Mouse (Mus musculus) liver, embryonic 13.5 days (tissue): ENCODE data around the gene Farp1. TPM values are rescaled to one million over a fixed set of nuclear protein-coding genes. Genes with fewer than 3 reads are reported as not detected.
"Not testable (repeated sequence)": the region's sequence is repeated elsewhere in the genome, so short reads cannot be mapped to it uniquely, and the experiment has no call there.

ENCODE experiments used
- ATAC-seq: fragments of 200-750 bp; cut with Nextera tagmentation; 2 replicates; pipeline ENCODE4 v1.8.0; 2017; ENCODE audit warnings: low read depth, mild to moderate bottlenecking, moderate number of reproducible peaks, moderate library complexity
- DNase-seq: peaks from one replicate; pipeline ENCODE4 v3.0.0; 2022
- H3K27ac ChIP-seq: fragments of 300-500 bp; sonication (generic); 2 replicates; pipeline ENCODE4 v1.5.1; 2015; ENCODE audit warnings: moderate library complexity, mild to moderate bottlenecking, inconsistent platforms
- H3K27me3 ChIP-seq: fragments of 300-500 bp; sonication (generic); 2 replicates; pipeline ENCODE4 v1.6.1; 2015; ENCODE audit warnings: mild to moderate bottlenecking, inconsistent platforms
- H3K36me3 ChIP-seq: fragments of 300-500 bp; sonication (generic); 2 replicates; pipeline ENCODE4 v1.6.1; 2015; ENCODE audit warnings: mild to moderate bottlenecking, inconsistent platforms
- H3K4me1 ChIP-seq: fragments of 300-500 bp; sonication (generic); replicated peaks from 2 replicates; pipeline ENCODE4 v1.6.1; 2015; ENCODE audit warnings: inconsistent platforms
- H3K4me2 ChIP-seq: fragments of 300-500 bp; sonication (generic); 2 replicates; pipeline ENCODE4 v1.6.1; 2015; ENCODE audit warnings: inconsistent platforms, mild to moderate bottlenecking, moderate library complexity
- H3K4me3 ChIP-seq: fragments of 300-500 bp; sonication (generic); replicated peaks from 2 replicates; pipeline ENCODE4 v1.5.1; 2015; ENCODE audit warnings: mild to moderate bottlenecking, inconsistent platforms
- H3K9ac ChIP-seq: fragments of 300-500 bp; sonication (generic); 2 replicates; pipeline ENCODE4 v1.6.1; 2015; ENCODE audit warnings: mild to moderate bottlenecking, inconsistent platforms
- H3K9me3 ChIP-seq: fragments of 300-500 bp; sonication (generic); replicated peaks from 2 replicates; pipeline ENCODE4 v1.6.1; 2016; ENCODE audit warnings: inconsistent platforms
- WGBS: fragments of 180-500 bp; shearing (Covaris S2); methylation state at CpG from one replicate; pipeline ENCODE4 v1.1.7; 2015; ENCODE audit not compliant: insufficient replicate concordance; 5-methylcytosine and 5-hydroxymethylcytosine counted together
- polyA plus RNA-seq: library from polyadenylated mRNA; unstranded; fragments of >200 nt; fragmentation: Nextera tagmentation; extraction: Ambion mirVana; gene quantifications from 2 replicates; pipeline ENCODE4 v1.2.1, GENCODE M21; 2015

Gene Farp1
- polyA plus RNA-seq, 1 experiment from 2014 or later, result 3.4 TPM

GRCm38 (mm10) chr14:121186402-121186894 lies 151.4 kb downstream of the Farp1 start:
- no peak overlapping the region for H3K4me3 ChIP-seq
- WGBS, result 47% methylated on average over 8 of the region's 8 CpGs

GRCm38 (mm10) chr14:121189840-121190239 lies 154.8 kb downstream of the Farp1 start:
- WGBS, result 68% methylated on average over 10 of the region's 10 CpGs
- H3K9me3 ChIP-seq, H3K4me2 ChIP-seq, H3K4me3 ChIP-seq, DNase-seq, H3K4me1 ChIP-seq, H3K36me3 ChIP-seq, H3K27me3 ChIP-seq, H3K9ac ChIP-seq, H3K27ac ChIP-seq: not testable (repeated sequence)
- 0 out of 2 replicates have a peak, but pooled peaks have one; percentile 13 for ATAC-seq

More at GRCm38 (mm10) chr14:121186402-121186894, 151.4 kb downstream of the Farp1 start:
- Histone ChIP-seq H3K36me3 (no peaks in the 10 kb centered on the region), H3K9ac (no peak overlapping the region), H3K27ac (no peak overlapping the region), H3K27me3 (no peaks in the 10 kb centered on the region), H3K9me3 (no peaks in the 10 kb centered on the region), H3K4me1 (peaks cover 15% of the 10 kb centered on the region), H3K4me2 (no peak overlapping the region)
- DNase-seq (no peak), ATAC-seq (no peak)

- Histone ChIP-seq H3K4me1 (peaks cover 8% of the 10 kb centered on the region; the same call in 1 of the 2 replicates), H3K9ac (no peak overlapping the region), H3K36me3 (no peaks in the 10 kb centered on the region), H3K4me2 (no peak overlapping the region), H3K27ac (no peak overlapping the region), H3K9me3 (no peaks in the 10 kb centered on the region), H3K27me3 (no peaks in the 10 kb centered on the region), H3K4me3 (no peak overlapping the region)
- peak; percentile 55; the same call in 1 of the 2 replicates for ATAC-seq
- DNase-seq, result no peak
- WGBS, result 75% methylated on average over 9 of the region's 9 CpGs
Observed at GRCm38 (mm10) chr14:121190386-121190785, 155.4 kb downstream of the Farp1 start.

GRCm38 (mm10) chr14:121191739-121192138 lies 156.7 kb downstream of the Farp1 start:
- 71% methylated on average over 13 of the region's 13 CpGs for WGBS
- no peak for DNase-seq

GRCm38 (mm10) chr14:121192394-121192793 lies 157.4 kb downstream of the Farp1 start:
- WGBS, result 59% methylated on average over 5 of the region's 5 CpGs
- no peak for ATAC-seq
- H3K27ac ChIP-seq, result no peak overlapping the region

More at GRCm38 (mm10) chr14:121191739-121192138, 156.7 kb downstream of the Farp1 start:
- Histone ChIP-seq H3K9ac (no peak overlapping the region), H3K36me3 (no peaks in the 10 kb centered on the region), H3K9me3 (no peaks in the 10 kb centered on the region), H3K27me3 (no peaks in the 10 kb centered on the region), H3K27ac (no peak overlapping the region; the same call in 1 of the 2 replicates), H3K4me3 (no peak overlapping the region), H3K4me1 (peaks cover 8% of the 10 kb centered on the region; the same call in 1 of the 2 replicates), H3K4me2 (no peak overlapping the region)
- no peak for ATAC-seq

GRCm38 (mm10) chr14:121193981-121194380 lies 159.0 kb downstream of the Farp1 start:
- H3K4me1 ChIP-seq, result peaks cover 8% of the 10 kb centered on the region; the same call in 1 of the 2 replicates

More at GRCm38 (mm10) chr14:121192394-121192793, 157.4 kb downstream of the Farp1 start:
- Histone ChIP-seq H3K4me3 (no peak overlapping the region), H3K4me2 (no peak overlapping the region), H3K9me3 (no peaks in the 10 kb centered on the region), H3K36me3 (no peaks in the 10 kb centered on the region), H3K4me1 (peaks cover 8% of the 10 kb centered on the region; the same call in 1 of the 2 replicates), H3K27me3 (no peaks in the 10 kb centered on the region), H3K9ac (no peak overlapping the region)
- DNase-seq, result no peak

GRCm38 (mm10) chr14:121198915-121199572 lies 164.0 kb downstream of the Farp1 start:
- Histone ChIP-seq H3K4me3 (no peak overlapping the region), H3K9ac (no peak overlapping the region), H3K4me2 (no peak overlapping the region), H3K9me3 (no peaks in the 10 kb centered on the region), H3K27me3 (no peaks in the 10 kb centered on the region), H3K4me1 (no peaks in the 10 kb centered on the region), H3K27ac (no peak overlapping the region), H3K36me3 (no peaks in the 10 kb centered on the region)
- no peak for ATAC-seq
- 50% methylated on average over 14 of the region's 14 CpGs for WGBS
- DNase-seq, result no peak

More at GRCm38 (mm10) chr14:121193981-121194380, 159.0 kb downstream of the Farp1 start:
- ATAC-seq, result no peak
- Histone ChIP-seq H3K9me3 (no peaks in the 10 kb centered on the region), H3K9ac (no peak overlapping the region), H3K27ac (no peak overlapping the region), H3K27me3 (no peaks in the 10 kb centered on the region), H3K4me3 (no peak overlapping the region), H3K4me2 (no peak overlapping the region), H3K36me3 (no peaks in the 10 kb centered on the region)
- 79% methylated on average over 2 of the region's 2 CpGs for WGBS
- DNase-seq, result no peak

- 0 out of 2 replicates have a peak, but pooled peaks have one; percentile 18 for ATAC-seq
- Histone ChIP-seq H3K36me3 (no peaks in the 10 kb centered on the region), H3K27me3 (no peaks in the 10 kb centered on the region), H3K27ac (no peak overlapping the region), H3K4me2 (no peak overlapping the region), H3K9me3 (no peaks in the 10 kb centered on the region), H3K4me1 (no peaks in the 10 kb centered on the region), H3K4me3 (no peak overlapping the region), H3K9ac (no peak overlapping the region)
- 64% methylated on average over 8 of the region's 8 CpGs for WGBS
- DNase-seq, result no peak
Observed at GRCm38 (mm10) chr14:121199789-121200188, 164.8 kb downstream of the Farp1 start.

- DNase-seq (no peak), ATAC-seq (no peak)
- WGBS, result 66% methylated on average over 8 of the region's 8 CpGs
- H3K9me3 ChIP-seq, result no peaks in the 10 kb centered on the region
- no peaks in the 10 kb centered on the region for H3K27me3 ChIP-seq
- no peak overlapping the region for H3K4me3 ChIP-seq
- no peak overlapping the region for H3K27ac ChIP-seq
- no peak overlapping the region for H3K9ac ChIP-seq
- H3K36me3 ChIP-seq, result no peaks in the 10 kb centered on the region
- no peak overlapping the region for H3K4me2 ChIP-seq
- no peaks in the 10 kb centered on the region for H3K4me1 ChIP-seq
Observed at GRCm38 (mm10) chr14:121200353-121200752, 165.4 kb downstream of the Farp1 start.

GRCm38 (mm10) chr14:121201178-121201577 lies 166.2 kb downstream of the Farp1 start:
- Histone ChIP-seq H3K36me3 (no peaks in the 10 kb centered on the region), H3K27ac (no peak overlapping the region), H3K9me3 (no peaks in the 10 kb centered on the region), H3K9ac (no peak overlapping the region), H3K4me1 (no peaks in the 10 kb centered on the region), H3K4me3 (no peak overlapping the region), H3K27me3 (no peaks in the 10 kb centered on the region), H3K4me2 (no peak overlapping the region)
- 62% methylated on average over 6 of the region's 6 CpGs for WGBS
- ATAC-seq (no peak), DNase-seq (no peak)

- 55% methylated on average over 3 of the region's 3 CpGs for WGBS
- no peak overlapping the region for H3K4me2 ChIP-seq
- no peak overlapping the region for H3K9ac ChIP-seq
- H3K4me1 ChIP-seq, result no peaks in the 10 kb centered on the region
- H3K27ac ChIP-seq, result no peak overlapping the region
- no peaks in the 10 kb centered on the region for H3K36me3 ChIP-seq
- H3K9me3 ChIP-seq, result no peaks in the 10 kb centered on the region
- DNase-seq, result no peak
- H3K27me3 ChIP-seq, result no peaks in the 10 kb centered on the region
- no peak for ATAC-seq
- no peak overlapping the region for H3K4me3 ChIP-seq
Observed at GRCm38 (mm10) chr14:121205459-121205858, 170.5 kb downstream of the Farp1 start.
